Mouse (Mus musculus) ES-Bruce4 (cell line): ENCODE measurements around the gene Lrig1.

Experiments used
- CTCF ChIP-seq: IDR thresholded peaks from one replicate; pipeline ENCODE4 v1.8.1; 2011; ENCODE audit warnings: low read depth, low read length
- POLR2A ChIP-seq: IDR thresholded peaks from one replicate; pipeline ENCODE4 v1.8.1; 2011; ENCODE audit warnings: low read length; ENCODE audit not compliant: insufficient read depth

DNA sequence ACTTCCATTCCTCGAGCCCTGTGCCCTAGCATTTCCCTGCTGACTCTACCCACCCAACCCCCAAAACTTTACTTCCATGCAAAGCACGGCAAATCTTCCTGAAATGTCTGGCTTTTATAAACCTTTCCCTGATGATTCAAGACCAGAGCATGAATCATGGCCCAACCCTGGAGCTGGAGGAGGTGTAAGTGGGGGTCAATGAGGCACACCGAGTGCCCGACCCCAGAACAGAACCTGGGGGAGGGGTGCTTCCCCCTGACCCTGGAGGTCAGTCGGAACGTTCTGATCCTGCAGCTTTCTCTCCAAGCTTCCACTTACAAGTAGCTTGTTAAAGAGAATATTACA lies 41.9 kb downstream of the Lrig1 start:
- TF ChIP-seq POLR2A (no peak), CTCF (no peak)
